In genomic region chr8:84936041-84936961, GRCm38 (mm10) we compare ENCODE assay signal across 9 mouse cellular contexts. TPM values are rescaled to one million over a fixed set of nuclear protein-coding genes. Genes with fewer than 3 reads are reported as not detected.
A peak's percentile ranks its signal among the peaks of the same experiment; 100 is the strongest.
DNase-seq lines count a peak whose midpoint lies in the region; ATAC-seq lines count a peak whose summit lies in the region.
"Had no signal": no experiment of that assay in that cellular context is flagged by ENCODE, and none has a peak within 500 bp of the region (broad histone marks: within the 10 kb centered on the region; RNA-seq: fewer than 3 reads in every experiment).

No protein-coding gene starts in this region.

- H3K9me3 ChIP-seq in lung, embryonic 16.5 days (ENCODE audit: control insufficient read depth, low read length), result no peaks in the 10 kb centered on the region
- no peaks in the 10 kb centered on the region for H3K9me3 ChIP-seq in forebrain, embryonic 10.5 days
- no peaks in the 10 kb centered on the region for H3K9me3 ChIP-seq in limb, embryonic 13.5 days

- 20% methylated on average over 23 of the region's 23 CpGs for WGBS in lung, embryonic 16.5 days
- WGBS in forebrain, embryonic 10.5 days, result 21% methylated on average over 23 of the region's 23 CpGs
- 26% methylated on average over 23 of the region's 23 CpGs for WGBS in limb, embryonic 13.5 days

- peaks cover 53% of the 10 kb centered on the region for H3K27me3 ChIP-seq in lung, embryonic 16.5 days (ENCODE audit: control insufficient read depth, insufficient read depth, low read depth, low read length)
- peaks cover 78% of the 10 kb centered on the region for H3K27me3 ChIP-seq in forebrain, embryonic 10.5 days (ENCODE audit: poor library complexity, severe bottlenecking)
- peaks cover 91% of the 10 kb centered on the region for H3K27me3 ChIP-seq in limb, embryonic 13.5 days

- peak overlapping the region; percentile 66 for H3K4me2 ChIP-seq in lung, embryonic 16.5 days (ENCODE audit: low read depth, low read length)
- H3K4me2 ChIP-seq in limb, embryonic 13.5 days (replicated peaks), result peak overlapping the region; percentile 80

- H3K27ac ChIP-seq in lung, embryonic 16.5 days (ENCODE audit: low read length), result no peak overlapping the region
- peak overlapping the region; percentile 82 for H3K27ac ChIP-seq in forebrain, embryonic 10.5 days
- no peak overlapping the region for H3K27ac ChIP-seq in limb, embryonic 13.5 days

- no peaks in the 10 kb centered on the region for H3K36me3 ChIP-seq in lung, embryonic 16.5 days (ENCODE audit: control insufficient read depth, insufficient read depth, low read length)
- H3K36me3 ChIP-seq in forebrain, embryonic 10.5 days (replicated peaks), result no peaks in the 10 kb centered on the region
- H3K36me3 ChIP-seq in limb, embryonic 13.5 days, result no peaks in the 10 kb centered on the region

- ATAC-seq in lung, embryonic 16.5 days (ENCODE audit: low read depth), result no peak
- ATAC-seq in limb, embryonic 13.5 days (ENCODE audit: low FRiP score, low read depth), result no peak
- ATAC-seq in erythroid progenitor cell, adult 5-6 weeks (replicated peaks; ENCODE audit: low FRiP score, poor library complexity, severe bottlenecking), result no peak

- peaks cover 4% of the 10 kb centered on the region for H3K4me1 ChIP-seq in lung, embryonic 16.5 days (replicated peaks; ENCODE audit: control insufficient read depth, insufficient read depth, low read length)
- peaks cover 38% of the 10 kb centered on the region for H3K4me1 ChIP-seq in forebrain, embryonic 10.5 days
- H3K4me1 ChIP-seq in limb, embryonic 13.5 days, result peaks cover 21% of the 10 kb centered on the region

- no peak for DNase-seq in lung, adult 18-20 months
- DNase-seq in forebrain, embryonic 10.5 days (ENCODE audit: extremely low spot score, low spot score), result no peak
- peak; percentile 60 for DNase-seq in retina, postnatal 1 day
- DNase-seq in layer of hippocampus, adult 8-10 months (ENCODE audit: low spot score in 2 of 2), result no peak
- no peak for DNase-seq in kidney, postnatal 4 days

- H3K9ac ChIP-seq in lung, embryonic 16.5 days (ENCODE audit: low read length), result 0 out of 2 replicates have a peak overlapping the region, but pooled peaks have one; percentile 1
- H3K9ac ChIP-seq in limb, embryonic 13.5 days, result peak overlapping the region; percentile 48; the same call in 1 of the 2 replicates

- peak overlapping the region; percentile 41 for H3K4me3 ChIP-seq in lung, embryonic 16.5 days (ENCODE audit: low read length)
- peak overlapping the region; percentile 70 for H3K4me3 ChIP-seq in forebrain, embryonic 10.5 days
- peak overlapping the region; percentile 46 for H3K4me3 ChIP-seq in limb, embryonic 13.5 days

RNA-seq across cellular contexts. Expression of gene Mast1, which starts 0.9 kb away (rescaled TPM):
- polyA plus RNA-seq in lung, embryonic 16.5 days (2015; fragmentation: Nextera tagmentation; extraction: Ambion mirVana), result 0.64 and 0.72 TPM in 2 replicates
- 2.6 and 3.8 TPM in 2 replicates for polyA plus RNA-seq in forebrain, embryonic 10.5 days (2016; fragmentation: Nextera tagmentation; extraction: Ambion mirVana)
- 0.32 and 0.55 TPM in 2 replicates for polyA plus RNA-seq in limb, embryonic 13.5 days (2015; fragmentation: Nextera tagmentation; extraction: Ambion mirVana)
- not detected in 2 replicates for total RNA-seq in erythroid progenitor cell, adult 5-6 weeks (2015; ENCODE audit: low replicate concordance)
- total RNA-seq in erythroid progenitor cell, adult 5-6 weeks (2017; ENCODE audit: low replicate concordance), result not detected in 2 replicates
- total RNA-seq in layer of hippocampus, adult 8-10 months (2022), result 10 to 100 TPM; 77.3 to 83.2 (median 80.8) TPM

RNA-seq across cellular contexts. Expression of gene Rtbdn, which starts 10.5 kb away (rescaled TPM):
- 0.23 and 0.29 TPM in 2 replicates for polyA plus RNA-seq in lung, embryonic 16.5 days (2015; fragmentation: Nextera tagmentation; extraction: Ambion mirVana)
- polyA plus RNA-seq in forebrain, embryonic 10.5 days (2016; fragmentation: Nextera tagmentation; extraction: Ambion mirVana), result 1.3 and 1.8 TPM in 2 replicates
- polyA plus RNA-seq in limb, embryonic 13.5 days (2015; fragmentation: Nextera tagmentation; extraction: Ambion mirVana), result 0.20 and 0.47 TPM in 2 replicates
- not detected in 2 replicates for total RNA-seq in erythroid progenitor cell, adult 5-6 weeks (2015; ENCODE audit: low replicate concordance)
- not detected in 2 replicates for total RNA-seq in erythroid progenitor cell, adult 5-6 weeks (2017; ENCODE audit: low replicate concordance)
- 1 to 10 TPM; 1.5 to 2.5 (median 1.7) TPM for total RNA-seq in layer of hippocampus, adult 8-10 months (2022)

RNA-seq across cellular contexts. Expression of gene Dnase2a, which starts 27.9 kb away (rescaled TPM):
- 19.9 and 21.1 TPM in 2 replicates for polyA plus RNA-seq in lung, embryonic 16.5 days (2015; fragmentation: Nextera tagmentation; extraction: Ambion mirVana)
- polyA plus RNA-seq in forebrain, embryonic 10.5 days (2016; fragmentation: Nextera tagmentation; extraction: Ambion mirVana), result 7.9 and 9.2 TPM in 2 replicates
- 16.4 and 18.5 TPM in 2 replicates for polyA plus RNA-seq in limb, embryonic 13.5 days (2015; fragmentation: Nextera tagmentation; extraction: Ambion mirVana)
- total RNA-seq in erythroid progenitor cell, adult 5-6 weeks (2015; ENCODE audit: low replicate concordance), result 32.7 and 33.2 TPM in 2 replicates
- total RNA-seq in erythroid progenitor cell, adult 5-6 weeks (2017; ENCODE audit: low replicate concordance), result 74.6 and 78.4 TPM in 2 replicates
- 10 to 100 TPM in 2 of 4 experiments, 1 to 10 TPM in 2; 4.4 to 18.9 (median 9.2) TPM for total RNA-seq in layer of hippocampus, adult 8-10 months (2022)

RNA-seq across cellular contexts. Expression of gene Gm49661, which starts 32.9 kb away (rescaled TPM):
- polyA plus RNA-seq in lung, embryonic 16.5 days (2015; fragmentation: Nextera tagmentation; extraction: Ambion mirVana), result not detected in 2 replicates
- not detected in 2 replicates for polyA plus RNA-seq in forebrain, embryonic 10.5 days (2016; fragmentation: Nextera tagmentation; extraction: Ambion mirVana)
- polyA plus RNA-seq in limb, embryonic 13.5 days (2015; fragmentation: Nextera tagmentation; extraction: Ambion mirVana), result not detected in 2 replicates
- not detected in 2 replicates for total RNA-seq in erythroid progenitor cell, adult 5-6 weeks (2015; ENCODE audit: low replicate concordance)
- total RNA-seq in erythroid progenitor cell, adult 5-6 weeks (2017; ENCODE audit: low replicate concordance), result not detected in 2 replicates
- not detected for total RNA-seq in layer of hippocampus, adult 8-10 months (2022)
- total RNA-seq: layer of hippocampus, adult 18-20 months had no signal

RNA-seq across cellular contexts. Expression of gene Prdx2, which starts 33.1 kb away (rescaled TPM):
- 644 and 691 TPM in 2 replicates for polyA plus RNA-seq in lung, embryonic 16.5 days (2015; fragmentation: Nextera tagmentation; extraction: Ambion mirVana)
- 1,199 and 1,255 TPM in 2 replicates for polyA plus RNA-seq in forebrain, embryonic 10.5 days (2016; fragmentation: Nextera tagmentation; extraction: Ambion mirVana)
- 961 and 978 TPM in 2 replicates for polyA plus RNA-seq in limb, embryonic 13.5 days (2015; fragmentation: Nextera tagmentation; extraction: Ambion mirVana)
- 2,168 and 2,598 TPM in 2 replicates for total RNA-seq in erythroid progenitor cell, adult 5-6 weeks (2015; ENCODE audit: low replicate concordance)
- 2,812 and 2,913 TPM in 2 replicates for total RNA-seq in erythroid progenitor cell, adult 5-6 weeks (2017; ENCODE audit: low replicate concordance)
- 100 to 1,000 TPM; 328 to 367 (median 342) TPM for total RNA-seq in layer of hippocampus, adult 8-10 months (2022)
